Mouse (Mus musculus): ENCODE results near the gene Arl4a. TPM values are rescaled to one million over a fixed set of nuclear protein-coding genes. Genes with fewer than 3 reads are reported as not detected.
A peak's percentile ranks its signal among the peaks of the same experiment; 100 is the strongest.

Gene Arl4a
- polyA plus RNA-seq, 1 experiment: 4.3 TPM

DNA sequence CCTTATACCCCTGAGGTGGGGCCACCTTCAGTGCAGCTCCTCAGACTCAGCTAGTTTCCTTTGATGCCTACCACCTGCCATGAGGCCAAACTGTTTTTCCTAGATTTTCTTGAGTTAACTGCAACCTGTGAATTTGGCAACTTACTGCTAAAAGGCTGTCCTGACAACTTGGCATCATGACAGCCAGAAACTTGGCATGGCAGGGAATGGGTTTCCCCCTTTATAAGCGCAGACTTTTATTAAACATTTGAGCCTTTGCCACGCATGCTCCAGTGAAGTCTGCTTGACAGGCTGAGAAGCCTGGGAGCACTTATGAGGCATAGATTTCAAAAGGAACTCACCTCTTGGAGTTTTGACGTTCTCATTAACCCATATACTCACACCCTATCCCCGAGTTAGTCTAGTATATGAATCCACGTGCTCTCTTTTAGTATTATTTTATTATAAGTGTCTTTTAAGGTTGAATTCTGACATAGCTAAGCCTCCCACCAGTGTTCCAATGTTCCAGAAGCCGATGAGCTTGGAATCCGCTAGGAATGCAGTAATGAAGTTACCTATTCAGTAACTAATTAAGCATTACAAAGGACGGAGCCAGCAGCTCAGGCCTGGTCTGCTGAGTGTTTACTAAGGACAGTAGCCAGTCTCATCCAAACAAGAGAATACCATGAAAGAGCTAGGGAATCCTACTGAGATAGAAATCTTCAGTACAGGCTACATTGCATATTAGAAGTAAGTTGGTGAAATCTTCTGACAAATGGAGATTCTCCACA lies 6.2 kb upstream of the Arl4a start:
- Histone ChIP-seq H3K36me3 (ENCODE audit: control insufficient read depth, insufficient read depth, low read length) (no peaks in the 10 kb centered on the region), H3K27me3 (ENCODE audit: control insufficient read depth, insufficient read depth, low read length) (no peaks in the 10 kb centered on the region), H3K4me1 (ENCODE audit: control insufficient read depth, insufficient read depth, insufficient read length, low read length) (no peaks in the 10 kb centered on the region), H3K4me3 (ENCODE audit: low read depth, low read length) (no peak overlapping the region), H3K27ac (ENCODE audit: insufficient read depth, low read depth, low read length) (no peak overlapping the region)
- WGBS: 85% methylated on average over 8 of the region's 8 CpGs
- TF ChIP-seq POLR2A (IDR thresholded peaks at IDR 0.05; ENCODE audit: low read depth, low read length) (no peak), CTCF (IDR thresholded peaks at IDR 0.05; ENCODE audit: extremely low read depth, insufficient read length, insufficient replicate concordance, low read depth, low read length) (no peak)

DNA sequence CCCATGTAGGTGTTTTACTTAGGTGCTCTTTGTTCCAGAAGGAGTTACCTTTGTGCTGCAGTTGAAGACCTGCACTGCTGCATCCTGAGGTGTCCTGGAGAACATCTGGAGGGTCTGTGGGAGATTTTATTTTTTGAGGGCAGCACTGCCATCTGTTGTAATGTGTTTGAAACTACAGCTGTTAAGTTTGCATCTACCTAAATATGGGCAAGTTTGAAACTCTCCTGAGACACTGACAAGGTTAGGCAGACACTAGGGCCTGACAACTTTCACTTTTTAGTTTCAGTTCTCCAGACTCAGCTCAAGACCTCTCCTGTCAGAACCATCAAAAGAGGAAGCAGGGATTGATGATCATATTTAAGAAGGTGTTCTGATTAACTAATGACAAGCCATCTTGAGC lies 2.2 kb upstream of the Arl4a start:
- Histone ChIP-seq H3K36me3 (ENCODE audit: control insufficient read depth, insufficient read depth, low read length) (peaks cover 2% of the 10 kb centered on the region; the same call in 1 of the 2 replicates), H3K27ac (ENCODE audit: insufficient read depth, low read depth, low read length) (no peak overlapping the region), H3K4me1 (ENCODE audit: control insufficient read depth, insufficient read depth, insufficient read length, low read length) (peaks cover 3% of the 10 kb centered on the region; the same call in 1 of the 2 replicates), H3K4me3 (ENCODE audit: low read depth, low read length) (no peak overlapping the region), H3K27me3 (ENCODE audit: control insufficient read depth, insufficient read depth, low read length) (no peaks in the 10 kb centered on the region)
- TF ChIP-seq POLR2A (IDR thresholded peaks at IDR 0.05; ENCODE audit: low read depth, low read length): no peak
- TF ChIP-seq CTCF (IDR thresholded peaks at IDR 0.05; ENCODE audit: extremely low read depth, insufficient read length, insufficient replicate concordance, low read depth, low read length): peak; percentile 41; the same call in 1 of the 2 replicates

GRCm38 (mm10) chr12:40037226-40037813 lies 505 bp downstream of the Arl4a start:
- TF ChIP-seq POLR2A (IDR thresholded peaks at IDR 0.05; ENCODE audit: low read depth, low read length) (peak; percentile 99), CTCF (IDR thresholded peaks at IDR 0.05; ENCODE audit: extremely low read depth, insufficient read length, insufficient replicate concordance, low read depth, low read length) (peak; percentile 57)
- H3K36me3 ChIP-seq (ENCODE audit: control insufficient read depth, insufficient read depth, low read length): peaks cover 3% of the 10 kb centered on the region
- H3K27ac ChIP-seq (ENCODE audit: insufficient read depth, low read depth, low read length): peak overlapping the region; percentile 90
- H3K4me3 ChIP-seq (ENCODE audit: low read depth, low read length): peak overlapping the region; percentile 97
- H3K27me3 ChIP-seq (ENCODE audit: control insufficient read depth, insufficient read depth, low read length): no peaks in the 10 kb centered on the region
- H3K4me1 ChIP-seq (ENCODE audit: control insufficient read depth, insufficient read depth, insufficient read length, low read length): peaks cover 3% of the 10 kb centered on the region; the same call in 1 of the 2 replicates
- WGBS: under 1% methylated on average over 60 of the region's 60 CpGs

DNA sequence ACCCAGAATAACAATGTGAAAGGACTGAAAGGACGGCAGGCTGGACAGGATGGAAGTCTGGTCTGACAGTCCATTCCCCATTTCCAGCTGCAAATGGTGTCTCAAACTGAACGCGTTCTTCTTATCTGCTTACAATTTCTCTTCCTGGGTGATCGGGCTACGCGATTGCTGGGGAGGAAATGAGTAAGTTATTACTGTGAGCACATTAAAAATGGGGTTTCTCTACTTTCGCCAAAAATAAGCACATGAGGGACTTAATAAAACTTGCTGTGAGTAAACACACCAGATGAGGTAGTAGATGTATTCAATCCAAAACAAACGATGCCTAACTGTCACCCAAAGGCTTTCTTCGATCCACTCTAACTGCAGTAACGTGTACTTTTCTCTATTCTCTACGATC lies 1.2 kb downstream of the Arl4a start:
- Histone ChIP-seq H3K4me3 (ENCODE audit: low read depth, low read length) (peak overlapping the region; percentile 97), H3K36me3 (ENCODE audit: control insufficient read depth, insufficient read depth, low read length) (peaks cover 4% of the 10 kb centered on the region), H3K4me1 (ENCODE audit: control insufficient read depth, insufficient read depth, insufficient read length, low read length) (peaks cover 3% of the 10 kb centered on the region; the same call in 1 of the 2 replicates), H3K27me3 (ENCODE audit: control insufficient read depth, insufficient read depth, low read length) (no peaks in the 10 kb centered on the region), H3K27ac (ENCODE audit: insufficient read depth, low read depth, low read length) (peak overlapping the region; percentile 90)
- WGBS: under 1% methylated on average over 11 of the region's 11 CpGs
- TF ChIP-seq POLR2A (IDR thresholded peaks at IDR 0.05; ENCODE audit: low read depth, low read length) (no peak), CTCF (IDR thresholded peaks at IDR 0.05; ENCODE audit: extremely low read depth, insufficient read length, insufficient replicate concordance, low read depth, low read length) (no peak)

DNA sequence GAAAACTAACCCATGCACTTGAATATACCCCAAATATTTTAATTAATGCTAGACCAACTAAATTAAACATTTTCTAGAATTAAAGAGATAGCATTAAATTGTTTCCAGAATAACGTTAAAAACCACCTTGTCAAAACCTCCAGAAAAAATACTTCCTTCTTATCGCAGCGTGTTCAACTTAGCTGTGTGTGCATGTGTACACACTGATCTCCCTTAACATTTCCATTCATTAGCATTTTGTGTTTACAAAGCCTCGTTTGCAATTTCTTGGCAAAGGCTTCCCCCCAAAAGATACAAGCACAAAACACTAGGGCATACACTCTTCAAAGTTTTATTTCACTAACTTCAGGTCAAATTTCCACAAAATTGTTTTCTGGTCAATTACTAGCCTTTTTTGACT lies 2.3 kb downstream of the Arl4a start:
- WGBS: 18% methylated on average over 4 of the region's 4 CpGs
- no peak overlapping the region for H3K4me3 ChIP-seq (ENCODE audit: low read depth, low read length)

GRCm38 (mm10) chr12:40029201-40029600 lies 8.6 kb downstream of the Arl4a start:
- 72% methylated on average over 4 of the region's 4 CpGs for WGBS

More for the DNA sequence above, 2.3 kb downstream of the Arl4a start:
- Histone ChIP-seq H3K27me3 (ENCODE audit: control insufficient read depth, insufficient read depth, low read length) (no peaks in the 10 kb centered on the region), H3K27ac (ENCODE audit: insufficient read depth, low read depth, low read length) (no peak overlapping the region), H3K36me3 (ENCODE audit: control insufficient read depth, insufficient read depth, low read length) (peaks cover 6% of the 10 kb centered on the region), H3K4me1 (ENCODE audit: control insufficient read depth, insufficient read depth, insufficient read length, low read length) (peaks cover 3% of the 10 kb centered on the region; the same call in 1 of the 2 replicates)
- TF ChIP-seq POLR2A (IDR thresholded peaks at IDR 0.05; ENCODE audit: low read depth, low read length): no peak
- no peak for TF ChIP-seq CTCF (IDR thresholded peaks at IDR 0.05; ENCODE audit: extremely low read depth, insufficient read length, insufficient replicate concordance, low read depth, low read length)

DNA sequence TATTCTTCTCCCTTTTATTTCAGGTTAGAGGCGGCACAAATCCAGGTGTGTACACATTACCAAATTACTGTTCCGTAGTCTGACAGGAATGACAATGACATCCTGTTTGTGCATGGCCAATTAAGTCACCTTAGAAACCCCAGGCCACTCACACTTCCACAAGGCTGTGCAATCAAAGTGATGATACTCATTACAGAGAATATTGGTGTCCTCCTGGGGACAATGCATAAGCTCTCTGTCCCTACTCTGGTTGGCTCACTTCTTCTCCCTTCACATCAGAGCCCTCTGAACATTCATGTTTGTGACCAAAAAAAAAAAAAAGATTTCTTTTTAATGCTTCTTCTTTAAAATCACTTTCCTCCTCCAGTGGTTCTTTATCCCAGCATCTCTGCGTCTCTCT lies 10.0 kb downstream of the Arl4a start:
- Histone ChIP-seq H3K4me3 (ENCODE audit: low read depth, low read length) (no peak overlapping the region), H3K27ac (ENCODE audit: insufficient read depth, low read depth, low read length) (no peak overlapping the region), H3K27me3 (ENCODE audit: control insufficient read depth, insufficient read depth, low read length) (no peaks in the 10 kb centered on the region), H3K36me3 (ENCODE audit: control insufficient read depth, insufficient read depth, low read length) (peaks cover 5% of the 10 kb centered on the region), H3K4me1 (ENCODE audit: control insufficient read depth, insufficient read depth, insufficient read length, low read length) (peaks cover under 1% of the 10 kb centered on the region; the same call in 1 of the 2 replicates)
- TF ChIP-seq CTCF (IDR thresholded peaks at IDR 0.05; ENCODE audit: extremely low read depth, insufficient read length, insufficient replicate concordance, low read depth, low read length) (no peak), POLR2A (IDR thresholded peaks at IDR 0.05; ENCODE audit: low read depth, low read length) (no peak)
- 74% methylated on average over 3 of the region's 3 CpGs for WGBS

More at GRCm38 (mm10) chr12:40029201-40029600, 8.6 kb downstream of the Arl4a start:
- H3K27ac ChIP-seq (ENCODE audit: insufficient read depth, low read depth, low read length): no peak overlapping the region
- TF ChIP-seq CTCF (IDR thresholded peaks at IDR 0.05; ENCODE audit: extremely low read depth, insufficient read length, insufficient replicate concordance, low read depth, low read length) (no peak), POLR2A (IDR thresholded peaks at IDR 0.05; ENCODE audit: low read depth, low read length) (no peak)
- H3K36me3 ChIP-seq (ENCODE audit: control insufficient read depth, insufficient read depth, low read length): peaks cover 5% of the 10 kb centered on the region
- H3K27me3 ChIP-seq (ENCODE audit: control insufficient read depth, insufficient read depth, low read length): no peaks in the 10 kb centered on the region
- H3K4me3 ChIP-seq (ENCODE audit: low read depth, low read length): no peak overlapping the region
- H3K4me1 ChIP-seq (ENCODE audit: control insufficient read depth, insufficient read depth, insufficient read length, low read length): no peaks in the 10 kb centered on the region
